8 mouse cellular contexts compared by ENCODE assay signal in the genomic region with DNA sequence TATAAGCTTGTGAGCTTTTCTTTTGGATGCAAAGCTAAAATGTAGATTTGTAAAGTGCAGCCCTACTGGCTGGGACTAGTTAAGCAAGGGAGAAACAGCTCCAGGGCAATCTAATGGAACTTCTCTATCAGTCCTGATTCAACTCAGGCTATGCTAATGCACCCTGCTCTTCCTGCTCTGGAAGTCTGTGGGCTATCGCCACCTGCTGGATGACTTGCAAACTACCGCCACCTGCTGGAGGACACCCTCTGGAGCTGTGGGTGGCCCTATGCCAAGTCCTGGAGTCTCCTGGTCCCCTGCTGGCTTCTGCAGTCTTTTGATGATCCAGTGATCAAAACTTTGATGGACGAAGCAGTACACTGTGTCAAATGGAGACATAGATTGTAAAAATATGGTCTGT.
DNase-seq lines count a peak whose midpoint lies in the region; ATAC-seq and TF ChIP-seq lines count a peak whose summit lies in the region.

No protein-coding gene starts in this region.

- H3K4me2 ChIP-seq in CH12.LX (ENCODE audit: insufficient read depth, low read depth, poor library complexity, severe bottlenecking): no peak overlapping the region
- no peak overlapping the region for H3K4me2 ChIP-seq in liver, embryonic 14.5 days (ENCODE audit: low read depth)

- H3K79me2 ChIP-seq in CH12.LX (replicated peaks; ENCODE audit: control insufficient read depth, extremely low read depth, insufficient read depth, poor library complexity, severe bottlenecking): no peaks in the 10 kb centered on the region

- H3K36me3 ChIP-seq in CH12.LX (replicated peaks in 1 of 2; ENCODE audit: control insufficient read depth in 1 of 2, insufficient read depth in 1 of 2, low read length in 1 of 2): no peaks in the 10 kb centered on the region
- no peaks in the 10 kb centered on the region for H3K36me3 ChIP-seq in heart, embryonic 10.5 days
- H3K36me3 ChIP-seq in liver, embryonic 14.5 days (replicated peaks; ENCODE audit: control insufficient read depth, insufficient read depth, low read depth): no peaks in the 10 kb centered on the region
- H3K36me3 ChIP-seq in thymus, adult 2 months (ENCODE audit: control insufficient read depth, insufficient read depth, low read length): no peaks in the 10 kb centered on the region

- TF ChIP-seq RAD21 in CH12.LX (IDR thresholded peaks at IDR 0.05; ENCODE audit: low read depth, low read length): peak; percentile 60

- dilution Hi-C loops in CH12.LX (cut with MboI; ENCODE audit: extremely low pct_ligation_motif_present, extremely low pct_unique_long_range_greater_than_20kb, low sequenced_read_pairs): no loop called here

- no peak for TF ChIP-seq POLR2A in CH12.LX (IDR thresholded peaks at IDR 0.05; ENCODE audit: low read depth, low read length)
- no peak for TF ChIP-seq POLR2A in bone marrow, adult 2 months (IDR thresholded peaks at IDR 0.05; ENCODE audit: borderline replicate concordance, control insufficient read depth, low read depth, low read length)
- TF ChIP-seq POLR2A in embryonic fibroblast, embryonic 13.5 days (IDR thresholded peaks at IDR 0.05; ENCODE audit: low read depth, low read length): no peak
- no peak for TF ChIP-seq POLR2A in olfactory bulb, adult 2 months (IDR thresholded peaks at IDR 0.05; ENCODE audit: insufficient read depth, low read depth, low read length)
- no peak for TF ChIP-seq POLR2A in thymus, adult 2 months (IDR thresholded peaks at IDR 0.05; ENCODE audit: control insufficient read depth, extremely low read depth, insufficient read depth, low read length, poor library complexity)

- H3K9ac ChIP-seq in CH12.LX (ENCODE audit: insufficient read depth, low read depth): no peak overlapping the region
- no peak overlapping the region for H3K9ac ChIP-seq in liver, embryonic 14.5 days (replicated peaks)

- no peak overlapping the region for H3K4me3 ChIP-seq in CH12.LX (replicated peaks in 1 of 3; ENCODE audit: low read depth in 2 of 3, low read length in 2 of 3, poor library complexity in 1 of 3)
- H3K4me3 ChIP-seq in bone marrow, adult 2 months (replicated peaks; ENCODE audit: control insufficient read depth, low read depth, low read length): no peak overlapping the region
- H3K4me3 ChIP-seq in embryonic fibroblast, embryonic 13.5 days (ENCODE audit: insufficient read depth, low read length): no peak overlapping the region
- H3K4me3 ChIP-seq in heart, embryonic 10.5 days: no peak overlapping the region
- H3K4me3 ChIP-seq in liver, embryonic 14.5 days (ENCODE audit: insufficient read depth in 1 of 2, low read depth in 2 of 2, low read length in 2 of 2): no peak overlapping the region
- no peak overlapping the region for H3K4me3 ChIP-seq in olfactory bulb, adult 2 months (ENCODE audit: insufficient read depth, low read depth, low read length)
- no peak overlapping the region for H3K4me3 ChIP-seq in thymus, adult 2 months (ENCODE audit: control insufficient read depth, insufficient read depth, low read length)

- peak; percentile 65 for DNase-seq in CH12.LX (ENCODE audit: extremely low read depth)
- peak; percentile 86 for DNase-seq in heart, embryonic 10.5 days (ENCODE audit: low spot score)
- peak; percentile 90 for DNase-seq in kidney, postnatal 10 days
- peak; percentile 4 to 28 (median 28) for DNase-seq in liver, embryonic 14.5 days (ENCODE audit: low read depth in 3 of 3, low spot score in 3 of 3)
- peak; percentile 56 for DNase-seq in thymus, adult 2 months

- no peak for TF ChIP-seq EP300 in CH12.LX (IDR thresholded peaks at IDR 0.05; ENCODE audit: low read length)
- TF ChIP-seq EP300 in liver, embryonic 14.5 days (IDR thresholded peaks at IDR 0.05; ENCODE audit: low read depth): no peak

- H3K9me3 ChIP-seq in CH12.LX (replicated peaks; ENCODE audit: low read length): no peaks in the 10 kb centered on the region
- no peaks in the 10 kb centered on the region for H3K9me3 ChIP-seq in heart, embryonic 10.5 days
- H3K9me3 ChIP-seq in liver, embryonic 14.5 days (ENCODE audit: control insufficient read depth, low read length): no peaks in the 10 kb centered on the region

- ATAC-seq in liver, embryonic 14.5 days (ENCODE audit: insufficient read depth): no peak

- in situ Hi-C loops in CH12.LX (cut with MboI; ENCODE audit: low pct_ligation_motif_present, low pct_unique_long_range_greater_than_20kb, low sequenced_read_pairs): no loop called here

- peaks cover 57% of the 10 kb centered on the region for H3K27me3 ChIP-seq in CH12.LX (replicated peaks)
- H3K27me3 ChIP-seq in heart, embryonic 10.5 days (ENCODE audit: insufficient read depth, poor library complexity, severe bottlenecking): no peaks in the 10 kb centered on the region
- H3K27me3 ChIP-seq in liver, embryonic 14.5 days (ENCODE audit: control insufficient read depth, insufficient read depth, low read length): no peaks in the 10 kb centered on the region
- no peaks in the 10 kb centered on the region for H3K27me3 ChIP-seq in thymus, adult 2 months (ENCODE audit: control insufficient read depth, insufficient read depth, low read length)

- H3K27ac ChIP-seq in CH12.LX (ENCODE audit: insufficient read depth, low read depth): no peak overlapping the region
- H3K27ac ChIP-seq in bone marrow, adult 2 months (ENCODE audit: control insufficient read depth, insufficient read depth, low read depth, low read length, poor library complexity): no peak overlapping the region
- no peak overlapping the region for H3K27ac ChIP-seq in embryonic fibroblast, embryonic 13.5 days (ENCODE audit: insufficient read depth, low read length)
- no peak overlapping the region for H3K27ac ChIP-seq in heart, embryonic 10.5 days
- no peak overlapping the region for H3K27ac ChIP-seq in liver, embryonic 14.5 days
- no peak overlapping the region for H3K27ac ChIP-seq in olfactory bulb, adult 2 months (ENCODE audit: insufficient read depth, low read depth, low read length)
- no peak overlapping the region for H3K27ac ChIP-seq in thymus, adult 2 months (ENCODE audit: control insufficient read depth, insufficient read depth, low read length)

- TF ChIP-seq CTCF in CH12.LX (conservative IDR thresholded peaks at IDR 0.05 in 1 of 2, IDR thresholded peaks at IDR 0.05 in 1 of 2; ENCODE audit: low read depth in 2 of 2, low read length in 2 of 2): peak; percentile 83 to 95
- TF ChIP-seq CTCF in bone marrow, adult 2 months (IDR thresholded peaks at IDR 0.05; ENCODE audit: control insufficient read depth, insufficient read depth, low read length): peak; percentile 88
- TF ChIP-seq CTCF in embryonic fibroblast, embryonic 13.5 days (IDR thresholded peaks at IDR 0.05; ENCODE audit: borderline replicate concordance, insufficient read depth, low read length): peak; percentile 89
- peak; percentile 90 for TF ChIP-seq CTCF in liver, embryonic 14.5 days (IDR thresholded peaks at IDR 0.05; ENCODE audit: low read depth)
- TF ChIP-seq CTCF in olfactory bulb, adult 2 months (IDR thresholded peaks at IDR 0.05; ENCODE audit: insufficient read depth, low read depth, low read length): peak; percentile 71
- peak; percentile 77; the same call in 1 of the 2 replicates for TF ChIP-seq CTCF in thymus, adult 2 months (IDR thresholded peaks at IDR 0.05; ENCODE audit: borderline replicate concordance, control insufficient read depth, extremely low read depth, insufficient read depth, low read length, poor library complexity)

- H3K4me1 ChIP-seq in CH12.LX (ENCODE audit: control insufficient read depth in 1 of 2, insufficient read depth in 2 of 2): no peaks in the 10 kb centered on the region
- no peaks in the 10 kb centered on the region; the same call in 1 of the 2 replicates for H3K4me1 ChIP-seq in bone marrow, adult 2 months (ENCODE audit: control insufficient read depth, insufficient read depth, low read length)
- H3K4me1 ChIP-seq in embryonic fibroblast, embryonic 13.5 days (ENCODE audit: control insufficient read depth, insufficient read depth, low read length): no peaks in the 10 kb centered on the region
- H3K4me1 ChIP-seq in heart, embryonic 10.5 days: no peaks in the 10 kb centered on the region
- no peaks in the 10 kb centered on the region for H3K4me1 ChIP-seq in liver, embryonic 14.5 days (replicated peaks; ENCODE audit: control insufficient read depth in 2 of 2, insufficient read depth in 2 of 2, low read length in 1 of 2)
- H3K4me1 ChIP-seq in olfactory bulb, adult 2 months (ENCODE audit: control insufficient read depth, insufficient read depth, low read length): no peaks in the 10 kb centered on the region
- no peaks in the 10 kb centered on the region for H3K4me1 ChIP-seq in thymus, adult 2 months (replicated peaks; ENCODE audit: control insufficient read depth, insufficient read depth, low read length)

- WGBS in bone marrow, adult 2 months: 14% methylated on average over 3 of the region's 3 CpGs
- WGBS in heart, embryonic 10.5 days: 15% methylated on average over 3 of the region's 3 CpGs
- WGBS in liver, embryonic 14.5 days (ENCODE audit: insufficient replicate concordance): 14% methylated on average over 3 of the region's 3 CpGs
- WGBS in olfactory bulb, adult 2 months: 11% methylated on average over 3 of the region's 3 CpGs
- 7% methylated on average over 3 of the region's 3 CpGs for WGBS in thymus, adult 2 months

TF ChIP-seq in CH12.LX, 34 proteins besides CTCF, POLR2A, EP300 and RAD21:
- no peak for TF ChIP-seq UBTF (IDR thresholded peaks at IDR 0.05; ENCODE audit: low read depth, low read length)
- peak; percentile 37; the same call in 1 of the 2 replicates for TF ChIP-seq NELFE (IDR thresholded peaks at IDR 0.05; ENCODE audit: low read depth, low read length)
- TF ChIP-seq SMC3 (IDR thresholded peaks at IDR 0.05; ENCODE audit: low read depth, low read length): peak; percentile 75

Comparison
In these comparisons a context has a peak if more than half of its experiments do, and no peak if none do; other contexts are left out.
1. DNase-seq: peak in every context shown above with its lines; median percentile 90 in kidney, postnatal 10 days; 86 in heart, embryonic 10.5 days; 65 in CH12.LX; 56 in thymus, adult 2 months; 28 in liver, embryonic 14.5 days.